Mouse (Mus musculus) granulocyte monocyte progenitor cell, adult 5-6 weeks (primary cell): ENCODE data around the gene AA986860. TPM values are rescaled to one million over a fixed set of nuclear protein-coding genes. Genes with fewer than 3 reads are reported as not detected.
A peak's percentile ranks its signal among the peaks of the same experiment; 100 is the strongest.

Experiments
- ATAC-seq: replicated peaks from 2 replicates; pipeline ENCODE4 v1.8.0; 2016; ENCODE audit warnings: mild to moderate bottlenecking, moderate TSS enrichment, inconsistent platforms; ENCODE audit not compliant: poor library complexity, severe bottlenecking
- total RNA-seq, 2 experiments: library from RNA; stranded (forward) in 1 of 2; stranded (reverse) in 1 of 2; fragments of 200-712, 200-1000 nt in 1 of 2; fragments of >200 nt in 1 of 2; fragmentation: Nextera tagmentation in 1 of 2; gene quantifications; 2 replicates each; pipeline ENCODE4 v1.2.3; 2014 to 2017

AA986860 gene
- total RNA-seq, 2 experiments from 2014 or later = 0.88 TPM; not detected in 1

DNA sequence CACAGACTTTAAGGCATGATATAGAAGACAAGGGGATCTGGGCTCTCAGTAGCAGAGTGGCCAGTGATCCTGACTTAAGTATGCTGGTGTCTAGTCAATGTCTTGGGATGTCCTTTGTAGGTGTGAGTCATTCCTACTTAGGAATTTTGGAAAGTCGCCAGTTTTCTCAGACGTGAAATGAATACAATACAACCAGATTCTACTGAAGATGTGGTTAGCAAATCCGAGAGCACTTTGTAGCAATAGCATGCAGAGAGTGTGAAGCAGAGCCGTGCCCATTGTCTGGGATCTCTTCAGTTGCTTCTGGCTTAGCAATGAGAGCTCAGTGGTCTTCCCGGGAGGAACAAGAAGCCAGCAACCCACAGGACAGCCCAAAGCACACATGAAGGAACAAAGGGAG, 2.7 kb downstream of the AA986860 start:
- no peak for ATAC-seq

DNA sequence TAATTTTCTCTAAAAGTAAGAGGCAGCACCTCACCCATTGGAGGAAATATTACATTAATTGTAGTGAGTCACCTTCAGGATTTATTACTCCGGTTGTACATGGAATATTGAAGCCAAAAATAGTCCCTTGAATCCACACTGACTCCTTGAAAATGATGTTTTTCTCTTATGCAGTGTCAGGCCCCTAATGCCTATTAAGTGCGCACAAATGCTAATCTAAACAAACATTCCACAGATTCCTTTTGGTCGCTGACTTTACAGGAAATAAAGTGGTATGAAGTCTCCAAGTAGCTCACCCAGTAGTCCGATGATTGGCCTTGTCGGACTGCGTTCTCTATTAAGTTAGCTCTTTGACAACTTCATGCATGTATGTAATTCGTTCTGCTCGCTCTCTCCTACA, 3.1 kb downstream of the AA986860 start:
- ATAC-seq = no peak

DNA sequence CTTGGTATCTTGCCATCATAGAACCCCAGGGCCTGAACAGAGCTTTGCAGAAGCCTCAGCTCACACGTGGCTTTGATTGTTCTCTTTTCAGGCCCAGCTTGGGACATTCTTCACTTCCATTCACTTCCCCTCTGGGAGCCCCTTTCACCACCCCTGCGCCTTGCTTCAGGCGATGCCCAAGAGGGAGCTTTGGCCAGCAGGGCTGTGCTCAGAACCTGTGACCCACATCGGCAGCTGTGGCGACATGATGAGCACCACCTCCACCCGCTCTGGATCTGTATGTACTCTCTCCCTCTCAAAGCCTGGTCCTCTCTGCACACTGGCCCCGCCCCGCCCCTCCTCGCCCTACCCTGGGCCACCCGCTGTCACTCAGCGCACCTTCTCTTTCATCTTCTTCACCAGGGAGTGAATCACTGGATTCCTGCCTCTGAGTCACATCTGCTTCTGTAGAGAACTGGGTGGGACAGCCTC, 5.7 kb downstream of the AA986860 start:
- no peak for ATAC-seq

DNA sequence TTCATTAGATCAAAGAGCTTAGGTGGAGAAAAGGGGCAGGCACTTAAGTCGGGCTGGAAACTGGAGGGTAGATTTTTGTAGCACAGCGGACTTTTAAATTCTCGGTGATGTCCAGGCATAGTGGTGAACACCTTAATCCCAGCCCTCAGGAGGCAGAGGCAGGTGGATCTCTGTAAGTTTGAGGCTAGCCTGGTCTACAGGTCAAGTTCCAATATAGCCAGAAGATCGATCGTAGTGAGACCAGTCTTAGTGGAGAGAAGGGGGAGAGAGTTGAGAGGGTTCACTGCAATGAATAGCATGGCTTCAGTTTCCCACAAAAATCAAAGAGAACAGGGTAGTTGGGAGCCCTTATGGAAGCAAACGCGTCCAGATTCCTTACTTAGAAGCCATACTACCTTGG, 6.1 kb downstream of the AA986860 start:
- ATAC-seq = no peak

DNA sequence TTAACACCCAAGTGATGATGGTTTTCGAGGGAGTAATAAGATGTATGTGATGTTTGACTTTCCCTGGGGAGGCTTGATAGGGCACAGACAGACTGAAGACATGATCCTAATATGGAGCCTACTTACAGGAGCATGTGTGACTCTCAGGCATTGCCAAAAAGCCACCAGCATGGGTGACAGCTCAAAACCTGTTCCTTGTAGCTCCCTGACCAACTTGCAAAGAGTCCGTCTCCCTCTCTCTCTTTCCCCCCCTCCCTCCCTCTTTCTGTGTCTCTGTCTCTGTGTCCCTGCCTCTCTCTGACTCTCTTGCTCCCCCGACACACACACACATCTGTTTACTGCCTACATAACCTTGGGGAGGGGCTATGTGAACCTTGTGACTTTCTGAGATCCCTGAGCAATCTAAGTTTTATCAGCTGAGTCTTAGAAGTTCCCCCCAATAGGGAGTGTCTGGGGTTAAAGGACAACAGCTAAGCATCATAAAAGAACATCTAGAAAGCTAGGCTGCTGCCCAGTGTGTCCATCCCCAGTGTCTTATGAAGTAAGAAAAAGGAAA, 6.9 kb downstream of the AA986860 start:
- no peak for ATAC-seq

DNA sequence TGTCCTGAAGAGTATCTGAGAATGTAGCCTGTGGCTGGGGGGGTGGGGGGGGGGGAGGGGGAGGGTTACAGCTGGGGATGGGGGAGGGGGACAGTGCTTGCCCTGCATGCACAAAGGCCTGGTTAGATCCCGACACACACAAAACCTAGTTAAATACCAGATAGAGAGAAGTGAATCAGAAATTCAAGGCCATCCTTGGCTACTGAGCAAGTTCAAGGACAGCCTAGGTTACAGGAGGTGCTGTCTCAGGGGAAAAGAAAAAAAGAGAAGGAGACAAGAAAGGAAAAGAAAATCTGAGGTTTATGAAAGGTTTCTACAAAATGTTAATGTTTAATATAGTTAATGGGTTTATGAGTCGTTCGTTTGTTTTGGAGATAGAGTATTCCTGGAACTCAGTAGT, 7.9 kb downstream of the AA986860 start:
- ATAC-seq = no peak

DNA sequence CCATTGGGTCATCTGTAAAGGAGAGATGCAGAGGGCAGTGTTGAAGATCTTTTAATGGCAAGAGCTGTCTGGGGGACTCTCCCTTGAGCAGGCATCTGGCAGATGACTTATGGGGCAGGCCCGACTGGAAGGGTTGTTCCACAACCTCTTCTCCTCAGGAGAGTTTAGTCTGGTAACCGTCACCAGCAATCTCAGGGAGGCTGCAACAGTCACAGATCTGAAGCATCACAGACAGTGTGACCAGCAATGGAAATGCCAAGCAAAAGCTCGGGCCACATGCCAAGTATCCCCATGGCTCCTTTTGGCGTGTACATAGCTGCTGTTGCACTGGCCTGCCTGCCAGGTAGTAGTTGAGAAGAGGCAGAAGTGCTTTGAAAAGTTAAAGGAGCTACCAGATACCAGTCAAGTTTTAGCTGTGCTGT, 8.5 kb downstream of the AA986860 start:
- ATAC-seq = no peak

DNA sequence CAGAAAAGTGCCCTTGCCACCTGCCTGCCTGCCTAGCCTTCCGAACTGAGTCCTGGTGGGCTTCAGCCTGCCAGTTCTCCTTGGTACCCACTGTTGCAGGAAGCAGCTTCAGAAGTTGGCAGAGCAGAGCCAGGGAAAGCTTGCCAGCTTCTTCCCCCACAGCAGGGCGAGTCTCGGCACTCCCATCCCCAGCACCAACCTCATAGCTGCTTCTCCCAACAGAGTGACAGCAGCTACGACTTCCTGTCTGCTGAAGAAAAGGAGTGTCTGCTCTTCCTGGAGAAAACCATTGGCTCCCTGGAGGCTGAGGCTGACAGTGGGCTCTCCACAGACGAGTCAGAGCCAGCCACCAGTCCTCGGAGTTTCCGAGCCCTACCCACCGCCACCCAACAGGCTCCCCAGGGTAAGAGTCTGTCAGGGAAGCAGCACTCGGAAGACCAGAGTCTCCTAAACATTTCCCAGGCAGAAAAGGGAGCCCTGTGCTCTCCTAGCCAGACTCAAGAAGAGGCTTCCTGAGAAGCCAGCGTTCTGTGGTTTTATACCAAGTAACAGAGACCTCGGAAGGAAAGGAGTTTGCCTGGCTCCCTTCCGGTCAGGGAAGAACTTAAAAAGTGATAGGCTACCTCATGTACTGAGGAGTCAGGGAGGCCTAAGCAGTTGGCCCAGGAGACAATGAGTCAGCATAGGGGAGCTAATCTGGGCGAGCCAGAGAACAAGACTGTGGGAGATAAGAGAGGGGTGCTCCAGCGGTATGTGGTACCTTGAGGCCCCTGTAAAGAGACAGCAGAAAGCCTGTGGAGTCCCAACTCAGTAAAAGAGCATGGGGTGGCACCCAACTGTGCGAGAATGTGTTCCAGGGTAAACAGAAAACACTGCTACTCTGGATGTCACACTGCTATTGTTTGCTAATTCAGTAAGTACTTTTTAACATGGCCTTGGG, 9.3 kb downstream of the AA986860 start:
- ATAC-seq = peak; percentile 73

DNA sequence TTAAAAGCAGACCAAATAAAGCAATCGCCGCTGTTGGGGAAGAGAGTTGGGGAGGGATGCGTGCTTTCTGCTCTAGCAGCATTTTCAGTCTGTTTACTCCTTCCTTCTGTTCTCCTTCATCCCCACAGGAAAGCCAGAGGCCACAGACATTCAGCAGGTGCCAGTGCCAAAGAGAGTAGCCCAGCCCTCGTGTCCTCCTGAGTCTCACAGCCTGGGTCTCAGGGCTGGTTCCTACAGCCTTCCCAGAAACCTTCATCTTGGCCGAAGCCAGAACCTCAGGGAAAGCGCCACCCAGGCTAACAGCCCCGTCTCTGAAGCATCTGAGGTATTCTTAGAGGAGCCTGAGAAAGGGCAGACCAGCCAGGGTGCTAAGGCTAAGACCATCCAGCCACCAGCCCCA, 10.4 kb downstream of the AA986860 start:
- ATAC-seq = no peak

DNA sequence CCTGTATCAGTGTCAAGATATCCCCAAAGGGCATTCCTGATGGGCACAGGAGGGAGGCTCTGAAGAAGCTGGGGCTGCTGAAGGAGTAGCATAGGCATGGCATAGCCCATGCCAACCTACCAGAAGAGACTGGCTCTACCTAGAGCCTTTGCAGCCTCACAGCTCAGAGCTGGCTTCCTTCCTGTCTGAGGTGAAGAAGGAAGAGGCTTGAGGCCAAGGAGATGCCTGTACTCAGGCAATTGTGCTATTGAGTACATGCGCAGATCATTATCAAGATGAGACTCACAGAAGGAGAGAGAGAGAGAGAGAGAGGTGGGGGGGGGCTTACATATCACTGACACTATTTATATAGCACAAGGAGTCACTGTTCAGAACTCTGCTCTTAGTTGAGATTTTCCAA, 12.0 kb downstream of the AA986860 start:
- no peak for ATAC-seq

DNA sequence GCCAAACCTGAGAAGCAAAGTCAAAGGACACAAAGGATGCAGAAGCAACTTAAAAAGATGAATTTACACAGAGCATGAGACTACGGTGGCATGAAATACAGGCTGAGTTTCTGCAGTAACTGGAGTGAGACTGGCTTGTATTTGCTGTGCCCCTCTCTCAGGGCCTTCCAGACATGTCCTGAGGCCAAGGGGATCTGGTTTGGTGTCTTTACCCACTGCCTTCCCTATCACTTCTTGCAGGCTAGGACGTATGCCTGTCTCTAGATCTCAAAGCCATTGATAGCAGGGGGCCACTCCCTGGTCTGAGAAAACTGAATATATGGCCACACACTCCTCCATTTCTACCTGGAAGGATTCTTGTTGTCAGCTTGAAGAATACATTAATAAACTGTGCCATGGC, 12.4 kb downstream of the AA986860 start:
- no peak for ATAC-seq

DNA sequence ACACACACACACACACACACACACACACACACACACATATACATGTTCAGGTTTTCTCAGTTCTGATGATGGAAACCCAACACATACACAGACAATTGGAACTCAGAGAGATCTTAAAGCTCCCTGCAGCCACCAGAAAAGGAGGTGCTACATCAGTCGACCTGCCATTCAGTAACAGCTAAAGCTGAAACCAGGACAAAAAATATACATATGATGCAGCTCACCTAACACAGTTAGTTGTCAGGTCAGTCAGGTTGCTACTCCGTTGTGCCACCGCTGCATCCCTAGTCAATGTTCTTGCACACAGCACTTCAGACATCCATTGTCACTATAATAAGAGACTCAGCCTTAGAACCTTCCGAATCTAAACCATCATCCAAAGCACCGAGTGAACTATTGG, 13.2 kb downstream of the AA986860 start:
- no peak for ATAC-seq

DNA sequence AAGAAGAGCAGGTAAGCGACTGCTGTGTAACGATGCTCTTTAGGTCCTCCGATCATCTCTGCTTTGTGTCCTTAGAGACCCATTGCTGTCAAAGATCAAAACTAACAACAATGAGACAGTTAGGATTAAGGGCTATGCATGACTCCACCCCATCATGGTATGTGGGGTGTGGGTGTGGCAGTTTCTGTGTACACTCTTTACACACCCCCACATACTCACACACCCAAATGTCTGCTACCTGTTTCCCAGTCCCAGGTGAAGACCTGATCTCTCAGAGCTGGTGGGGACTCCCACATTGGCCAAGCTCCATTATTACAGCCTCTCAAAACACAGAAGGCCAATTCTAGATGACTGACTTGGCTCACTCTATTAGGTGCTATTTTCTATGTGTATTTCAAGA, 13.8 kb downstream of the AA986860 start:
- no peak for ATAC-seq

DNA sequence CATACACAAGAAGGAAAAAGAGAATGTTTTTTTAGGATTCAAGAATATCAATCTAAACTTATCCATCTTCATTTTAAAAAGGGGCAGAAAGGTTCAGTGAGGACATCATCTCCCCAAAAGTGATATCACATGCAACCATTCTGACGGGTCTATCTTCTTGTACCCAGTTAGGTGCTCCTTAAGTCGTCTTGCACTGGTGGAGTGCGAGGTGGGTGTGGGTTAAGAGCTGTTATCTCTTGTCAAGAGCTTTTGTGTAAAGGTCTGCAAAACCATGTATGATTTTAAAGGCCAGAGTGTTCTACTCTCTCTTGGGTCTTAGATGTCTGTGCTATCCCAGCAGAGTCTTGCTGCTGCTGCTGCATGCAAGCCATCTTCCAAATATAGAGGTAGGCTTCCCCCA, 15.0 kb downstream of the AA986860 start:
- no peak for ATAC-seq

DNA sequence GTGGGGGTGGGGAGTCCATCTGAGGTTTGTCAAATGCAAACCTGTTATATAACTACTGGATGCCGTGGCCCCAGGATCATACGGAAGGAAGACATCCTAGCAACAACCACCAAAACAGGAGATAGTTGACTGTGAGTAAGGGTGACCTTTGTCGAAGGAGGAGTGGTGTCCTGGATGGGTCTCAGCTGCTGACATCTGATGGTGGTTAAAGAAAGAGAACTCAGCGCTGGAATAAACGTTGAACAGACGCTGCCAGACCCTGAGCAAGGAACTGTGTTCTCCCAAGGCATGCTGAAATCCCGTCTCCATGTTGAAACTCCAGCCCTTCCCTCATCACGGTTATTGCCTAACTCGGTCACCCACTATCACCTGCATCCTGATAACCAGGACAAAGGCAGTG, 27.9 kb downstream of the AA986860 start:
- no peak for ATAC-seq

DNA sequence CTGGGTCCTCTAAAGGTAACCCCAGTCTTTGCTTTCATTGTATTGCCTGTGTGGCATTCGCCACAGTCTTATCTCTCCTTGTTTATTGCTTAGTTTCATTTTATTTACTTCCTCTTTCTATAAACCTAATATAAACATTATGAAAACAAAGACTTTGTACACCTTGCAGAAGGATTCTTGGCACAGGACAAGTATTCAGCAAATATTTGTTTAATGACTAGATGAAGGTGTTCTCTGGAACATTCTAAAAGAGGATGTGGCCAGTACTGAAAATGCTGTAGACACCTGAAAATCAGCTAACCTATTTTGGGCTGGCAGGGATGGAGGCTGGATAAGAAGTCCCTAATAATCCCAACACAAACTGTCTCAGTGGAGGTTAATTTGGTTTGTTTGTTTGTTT, 29.8 kb downstream of the AA986860 start:
- no peak for ATAC-seq

DNA sequence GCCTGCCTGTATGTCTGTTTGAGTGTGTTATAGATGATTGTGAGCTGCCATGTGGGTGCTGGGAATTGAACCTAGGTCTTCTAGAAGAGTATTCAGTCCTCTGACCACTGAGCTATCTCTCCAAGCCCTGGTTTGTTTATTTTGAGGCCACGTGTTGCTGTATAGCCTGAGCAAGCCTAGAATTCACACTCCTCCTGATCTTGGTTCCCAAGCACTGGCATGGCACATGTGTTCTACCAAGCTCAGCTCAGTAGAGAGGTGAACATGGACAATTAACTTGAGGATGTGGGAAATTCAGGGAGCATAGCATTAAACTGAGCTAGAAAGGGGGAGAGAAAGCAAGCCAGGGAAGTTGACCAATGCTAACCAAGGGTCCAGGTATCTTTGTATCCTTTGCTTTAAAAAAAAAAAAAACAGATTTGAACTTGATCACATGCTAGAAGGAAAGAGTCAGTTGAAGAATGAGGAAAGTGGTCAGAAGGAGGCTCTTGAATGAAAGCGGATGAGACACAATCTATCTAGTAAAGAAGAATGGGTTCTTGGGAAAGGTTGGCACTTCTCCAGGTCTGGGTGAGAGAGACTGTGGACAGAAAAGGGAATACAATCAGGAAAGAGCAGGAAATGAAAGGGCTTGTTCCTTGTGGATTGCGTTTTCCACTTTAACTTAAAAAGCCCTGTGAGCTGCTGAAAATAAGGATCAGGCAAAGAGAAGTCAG, 30.4 kb downstream of the AA986860 start:
- no peak for ATAC-seq

DNA sequence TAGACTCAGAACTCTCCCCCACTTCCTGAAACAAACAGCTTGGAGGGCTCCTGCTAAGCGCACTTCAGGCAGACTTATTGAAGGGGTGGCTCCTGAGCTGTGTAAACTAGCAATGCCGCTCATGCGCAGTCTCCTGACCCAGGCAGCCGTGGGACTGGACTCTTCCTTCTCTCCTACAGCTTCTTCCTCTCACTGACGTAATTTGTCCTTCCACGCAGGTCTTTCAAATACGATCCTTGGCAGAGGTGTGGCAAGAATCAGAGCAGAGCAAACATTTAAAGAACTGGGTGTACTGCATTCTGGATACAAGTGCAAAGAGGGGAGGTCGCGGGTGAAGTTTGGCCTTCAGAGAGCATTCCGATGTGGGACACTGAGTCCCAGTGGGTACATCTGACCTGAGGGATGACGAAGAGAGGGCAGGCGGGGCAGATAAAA, 32.3 kb downstream of the AA986860 start:
- ATAC-seq = 0 out of 2 replicates have a peak, but pooled peaks have one; percentile 5

DNA sequence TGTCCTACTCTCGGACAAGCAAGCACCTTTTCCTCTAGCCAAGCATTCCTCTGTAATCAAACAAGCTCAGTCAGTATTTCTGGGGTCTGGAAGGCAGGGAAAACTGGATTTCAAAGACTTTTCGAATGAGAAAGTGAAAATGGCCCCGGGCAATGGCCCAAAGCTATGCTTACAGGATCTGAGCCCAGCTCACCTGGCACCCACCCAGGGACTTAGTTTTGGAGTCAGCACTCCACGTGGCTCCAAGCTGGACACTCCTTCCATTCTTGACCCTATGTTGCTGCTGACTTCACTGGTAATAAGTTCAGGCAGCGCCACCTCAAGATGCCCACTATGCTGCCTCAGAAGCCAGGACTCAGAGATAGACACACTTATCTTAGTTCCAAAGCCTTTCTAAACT, 35.3 kb downstream of the AA986860 start:
- ATAC-seq = no peak

DNA sequence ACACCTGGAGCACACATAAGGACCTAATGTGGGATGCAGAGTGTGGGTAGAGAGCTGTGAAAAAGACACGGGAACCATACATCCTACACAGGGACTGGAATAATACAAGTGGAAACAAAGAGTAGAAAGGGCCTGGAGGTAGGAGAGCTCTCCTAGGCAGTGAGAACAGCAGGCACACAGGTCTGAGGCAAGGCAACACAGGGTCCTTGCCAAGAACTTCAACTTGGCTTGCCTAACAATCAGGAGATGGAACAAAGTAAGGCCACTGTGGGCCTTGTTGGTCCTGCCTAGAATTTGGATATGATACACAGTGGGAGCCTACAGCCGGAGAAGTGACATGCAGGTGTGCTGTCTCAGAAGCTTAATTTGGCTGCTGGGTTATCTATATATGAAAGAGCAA, 38.1 kb downstream of the AA986860 start:
- no peak for ATAC-seq

DNA sequence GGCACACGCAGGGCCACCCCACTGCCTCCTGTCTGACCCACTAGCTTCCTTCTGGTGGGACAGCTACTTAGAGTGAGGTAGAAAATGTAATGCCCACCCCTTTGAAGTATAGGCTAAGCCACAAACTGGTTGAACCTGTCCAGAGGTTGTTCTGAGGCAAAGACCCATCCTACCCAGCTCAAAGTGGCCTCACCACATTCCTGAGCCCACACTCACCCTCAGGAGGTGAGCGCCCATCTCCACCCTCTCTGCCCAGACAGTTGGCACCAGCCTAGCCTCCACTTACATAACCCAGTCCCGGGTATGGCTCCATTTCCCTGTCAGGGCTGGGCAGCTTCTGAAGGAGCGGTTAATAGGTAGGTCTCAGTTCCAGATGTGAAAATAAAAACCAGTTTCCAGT, 38.7 kb downstream of the AA986860 start:
- ATAC-seq = no peak
